ENCODE assay signal across 21 mouse cellular contexts in genomic region chr4:82763586-82763985, GRCm38 (mm10). TPM values are rescaled to one million over a fixed set of nuclear protein-coding genes. Genes with fewer than 3 reads are reported as not detected.
DNase-seq lines count a peak whose midpoint lies in the region; ATAC-seq and TF ChIP-seq lines count a peak whose summit lies in the region.
"Had no signal": no experiment of that assay in that cellular context is flagged by ENCODE, and none has a peak within 500 bp of the region (broad histone marks: within the 10 kb centered on the region; RNA-seq: fewer than 3 reads in every experiment).

No protein-coding gene starts in this region.

- peaks cover 36% of the 10 kb centered on the region for H3K4me1 ChIP-seq in forebrain, embryonic 10.5 days
- no peaks in the 10 kb centered on the region for H3K4me1 ChIP-seq in forebrain, postnatal 0 days (ENCODE audit: insufficient read depth)
- H3K4me1 ChIP-seq in midbrain, embryonic 11.5 days (ENCODE audit: control insufficient read depth, insufficient read depth, low read length) = peaks cover 6% of the 10 kb centered on the region
- no peaks in the 10 kb centered on the region for H3K4me1 ChIP-seq in midbrain, postnatal 0 days (ENCODE audit: insufficient read depth, low read length)
- peaks cover 22% of the 10 kb centered on the region for H3K4me1 ChIP-seq in embryonic facial prominence, embryonic 15.5 days
- H3K4me1 ChIP-seq in limb, embryonic 14.5 days (ENCODE audit: control insufficient read depth, insufficient read depth, low read length) = peaks cover 27% of the 10 kb centered on the region

- no peaks in the 10 kb centered on the region for H3K27me3 ChIP-seq in forebrain, embryonic 10.5 days (ENCODE audit: poor library complexity, severe bottlenecking)
- no peaks in the 10 kb centered on the region for H3K27me3 ChIP-seq in forebrain, postnatal 0 days (ENCODE audit: insufficient read depth, low read length)
- H3K27me3 ChIP-seq in midbrain, embryonic 11.5 days (ENCODE audit: control insufficient read depth, insufficient read depth, low read length) = no peaks in the 10 kb centered on the region
- no peaks in the 10 kb centered on the region for H3K27me3 ChIP-seq in midbrain, postnatal 0 days (ENCODE audit: insufficient read depth, low read length)
- H3K27me3 ChIP-seq in embryonic facial prominence, embryonic 15.5 days = no peaks in the 10 kb centered on the region
- no peaks in the 10 kb centered on the region for H3K27me3 ChIP-seq in limb, embryonic 14.5 days (ENCODE audit: control insufficient read depth, insufficient read depth, low read length)
- H3K27me3 ChIP-seq: heart, embryonic 13.5 days had no signal

- H3K36me3 ChIP-seq in forebrain, embryonic 10.5 days (replicated peaks) = no peaks in the 10 kb centered on the region
- H3K36me3 ChIP-seq in forebrain, postnatal 0 days (ENCODE audit: insufficient read depth) = no peaks in the 10 kb centered on the region
- no peaks in the 10 kb centered on the region for H3K36me3 ChIP-seq in midbrain, embryonic 11.5 days (ENCODE audit: control insufficient read depth, insufficient read depth, low read length)
- H3K36me3 ChIP-seq in midbrain, postnatal 0 days (ENCODE audit: insufficient read depth, low read length) = no peaks in the 10 kb centered on the region
- H3K36me3 ChIP-seq in embryonic facial prominence, embryonic 15.5 days = no peaks in the 10 kb centered on the region
- no peaks in the 10 kb centered on the region for H3K36me3 ChIP-seq in limb, embryonic 14.5 days (ENCODE audit: control insufficient read depth, insufficient read depth, low read length)
- H3K36me3 ChIP-seq: G1E; heart, embryonic 13.5 days had no signal

- ATAC-seq in forebrain, postnatal 0 days = no peak
- ATAC-seq in midbrain, embryonic 11.5 days (ENCODE audit: low FRiP score) = no peak
- ATAC-seq in midbrain, postnatal 0 days (ENCODE audit: low FRiP score) = no peak
- ATAC-seq in embryonic facial prominence, embryonic 15.5 days (ENCODE audit: insufficient number of reproducible peaks, low FRiP score, low TSS enrichment, low read depth) = no peak
- ATAC-seq in limb, embryonic 14.5 days (ENCODE audit: low FRiP score, low read depth) = no peak
- ATAC-seq: CD4-positive, CD25-positive, alpha-beta regulatory T cell, adult 4 months; forebrain, embryonic 14.5 days had no signal

- TF ChIP-seq POLR2A in limb, embryonic 14.5 days (IDR thresholded peaks at IDR 0.05; ENCODE audit: borderline replicate concordance, extremely low read depth, insufficient read depth, insufficient read length) = no peak

- DNase-seq in forebrain, embryonic 10.5 days (ENCODE audit: extremely low spot score, low spot score) = no peak
- no peak for DNase-seq in forebrain, postnatal 0 days
- DNase-seq in midbrain, embryonic 11.5 days (ENCODE audit: low spot score, missing footprints) = peak; percentile 78
- DNase-seq in midbrain, postnatal 0 days (ENCODE audit: low spot score) = no peak
- no peak for DNase-seq in limb, embryonic 14.5 days (ENCODE audit: low spot score)
- DNase-seq in right cerebral cortex, postnatal 10 days (ENCODE audit: low spot score in 2 of 2) = no peak
- DNase-seq in spleen, postnatal 10 days (ENCODE audit: low spot score in 2 of 2) = no peak
- DNase-seq: adrenal gland, postnatal 10 days; B cell, adult 2 months; cerebellum, adult 11 months; cerebellum, adult 9-10 months; cerebellum, postnatal 25 days; gastrocnemius, postnatal 36 days; heart, adult 11 months; heart, postnatal 36 days had no signal

- TF ChIP-seq CTCF in forebrain, postnatal 0 days (IDR thresholded peaks at IDR 0.05; ENCODE audit: low read depth) = no peak
- TF ChIP-seq CTCF in midbrain, postnatal 0 days (IDR thresholded peaks at IDR 0.05) = no peak

- H3K4me3 ChIP-seq in forebrain, embryonic 10.5 days = no peak overlapping the region
- no peak overlapping the region for H3K4me3 ChIP-seq in forebrain, postnatal 0 days (ENCODE audit: low read depth, low read length)
- no peak overlapping the region for H3K4me3 ChIP-seq in midbrain, embryonic 11.5 days (ENCODE audit: low read depth, low read length)
- no peak overlapping the region for H3K4me3 ChIP-seq in midbrain, postnatal 0 days (ENCODE audit: low read depth, low read length)
- no peak overlapping the region for H3K4me3 ChIP-seq in embryonic facial prominence, embryonic 15.5 days (replicated peaks)
- no peak overlapping the region for H3K4me3 ChIP-seq in limb, embryonic 14.5 days (replicated peaks; ENCODE audit: low read length)
- H3K4me3 ChIP-seq: heart, embryonic 13.5 days had no signal

- no peak overlapping the region for H3K4me2 ChIP-seq in forebrain, postnatal 0 days (ENCODE audit: low read depth)
- no peak overlapping the region for H3K4me2 ChIP-seq in midbrain, embryonic 11.5 days
- H3K4me2 ChIP-seq in midbrain, postnatal 0 days (ENCODE audit: low read depth, low read length, poor library complexity, severe bottlenecking) = no peak overlapping the region
- H3K4me2 ChIP-seq in embryonic facial prominence, embryonic 15.5 days (replicated peaks) = no peak overlapping the region
- H3K4me2 ChIP-seq in limb, embryonic 14.5 days (replicated peaks; ENCODE audit: low read depth, low read length, severe bottlenecking) = no peak overlapping the region

- 34% methylated on average over 5 of the region's 5 CpGs for WGBS in forebrain, embryonic 10.5 days
- 48% methylated on average over 5 of the region's 5 CpGs for WGBS in forebrain, postnatal 0 days
- WGBS in midbrain, embryonic 11.5 days = 44% methylated on average over 5 of the region's 5 CpGs
- WGBS in midbrain, postnatal 0 days = 40% methylated on average over 5 of the region's 5 CpGs
- WGBS in embryonic facial prominence, embryonic 15.5 days = 51% methylated on average over 5 of the region's 5 CpGs
- WGBS in limb, embryonic 14.5 days = 46% methylated on average over 5 of the region's 5 CpGs

- peak overlapping the region; percentile 76 for H3K27ac ChIP-seq in forebrain, embryonic 10.5 days
- H3K27ac ChIP-seq in forebrain, postnatal 0 days (ENCODE audit: low read depth, low read length) = no peak overlapping the region
- no peak overlapping the region for H3K27ac ChIP-seq in midbrain, embryonic 11.5 days (ENCODE audit: low read depth, low read length)
- no peak overlapping the region for H3K27ac ChIP-seq in midbrain, postnatal 0 days (ENCODE audit: low read depth, low read length)
- peak overlapping the region; percentile 58 for H3K27ac ChIP-seq in embryonic facial prominence, embryonic 15.5 days (replicated peaks)
- H3K27ac ChIP-seq in limb, embryonic 14.5 days (replicated peaks; ENCODE audit: low read depth, low read length) = peak overlapping the region; percentile 56; the same call in 1 of the 2 replicates
- H3K27ac ChIP-seq: heart, embryonic 13.5 days; hindbrain, embryonic 14.5 days had no signal

- H3K9me3 ChIP-seq in forebrain, embryonic 10.5 days = no peaks in the 10 kb centered on the region
- H3K9me3 ChIP-seq in forebrain, postnatal 0 days (ENCODE audit: low read length) = no peaks in the 10 kb centered on the region
- no peaks in the 10 kb centered on the region for H3K9me3 ChIP-seq in midbrain, embryonic 11.5 days (ENCODE audit: control insufficient read depth, low read length)
- no peaks in the 10 kb centered on the region for H3K9me3 ChIP-seq in midbrain, postnatal 0 days (ENCODE audit: low read length)
- H3K9me3 ChIP-seq in embryonic facial prominence, embryonic 15.5 days (replicated peaks) = no peaks in the 10 kb centered on the region
- H3K9me3 ChIP-seq in limb, embryonic 14.5 days (ENCODE audit: control insufficient read depth, low read length) = no peaks in the 10 kb centered on the region
- H3K9me3 ChIP-seq: heart, embryonic 13.5 days had no signal

- no peak overlapping the region for H3K9ac ChIP-seq in forebrain, postnatal 0 days
- no peak overlapping the region for H3K9ac ChIP-seq in midbrain, embryonic 11.5 days (ENCODE audit: low read length)
- no peak overlapping the region for H3K9ac ChIP-seq in midbrain, postnatal 0 days (replicated peaks; ENCODE audit: low read length, poor library complexity, severe bottlenecking)
- H3K9ac ChIP-seq in embryonic facial prominence, embryonic 15.5 days = no peak overlapping the region
- H3K9ac ChIP-seq in limb, embryonic 14.5 days (ENCODE audit: low read depth, low read length, severe bottlenecking) = no peak overlapping the region
- H3K9ac ChIP-seq: heart, embryonic 13.5 days; hindbrain, embryonic 14.5 days had no signal

RNA-seq across cellular contexts. Expression of gene Nfib, which starts 58.0 kb away (rescaled TPM):
- polyA plus RNA-seq in forebrain, embryonic 10.5 days (2016; fragmentation: Nextera tagmentation; extraction: Ambion mirVana) = 16.0 and 21.8 TPM in 2 replicates
- 114 and 135 TPM in 2 replicates for total RNA-seq in forebrain, postnatal 0 days (2014; rRNA removed)
- polyA plus RNA-seq in forebrain, postnatal 0 days (2015; fragmentation: Nextera tagmentation; extraction: Ambion mirVana) = 40.2 and 69.0 TPM in 2 replicates
- polyA plus RNA-seq in midbrain, embryonic 11.5 days (2014; fragmentation: Nextera tagmentation; extraction: Ambion mirVana) = 19.9 and 21.7 TPM in 2 replicates
- total RNA-seq in midbrain, postnatal 0 days (2014; rRNA removed) = 59.9 and 62.8 TPM in 2 replicates
- 19.9 and 27.7 TPM in 2 replicates for polyA plus RNA-seq in midbrain, postnatal 0 days (2015; fragmentation: Nextera tagmentation; extraction: Ambion mirVana)
- 85.7 and 89.2 TPM in 2 replicates for polyA plus RNA-seq in embryonic facial prominence, embryonic 15.5 days (2015; fragmentation: Nextera tagmentation; extraction: Ambion mirVana)
- polyA plus RNA-seq in limb, embryonic 14.5 days (2012; rRNA removed) = 57.3 and 58.2 TPM in 2 replicates
- polyA plus RNA-seq in limb, embryonic 14.5 days (2014; fragmentation: Nextera tagmentation; extraction: Ambion mirVana) = 126 and 144 TPM in 2 replicates
- polyA plus RNA-seq: G1E had no signal

Comparison
In these comparisons a context has a peak if more than half of its experiments do, and no peak if none do; other contexts are left out.
1. H3K27ac ChIP-seq: peak in forebrain, embryonic 10.5 days (single experiment), embryonic facial prominence, embryonic 15.5 days (single experiment) and limb, embryonic 14.5 days (single experiment); none in forebrain, postnatal 0 days (single experiment), midbrain, embryonic 11.5 days (single experiment) and midbrain, postnatal 0 days (single experiment).